Mouse (Mus musculus) heart, postnatal 0 days (tissue): ENCODE data around the gene Smco2. TPM values are rescaled to one million over a fixed set of nuclear protein-coding genes. Genes with fewer than 3 reads are reported as not detected.

Experiments
- ATAC-seq: fragments of 200-750 bp; cut with Nextera tagmentation; 2 replicates; pipeline ENCODE4 v1.8.0; 2017; ENCODE audit warnings: low read depth, moderate number of reproducible peaks, moderate library complexity; ENCODE audit not compliant: insufficient read depth
- DNase-seq: peaks from one replicate; pipeline ENCODE4 v3.0.0-alpha.2; 2016; ENCODE audit warnings: low spot score
- H3K27ac ChIP-seq: fragments of 300-500 bp; sonication (generic); 2 replicates; pipeline ENCODE4 v1.5.1; 2014; ENCODE audit warnings: low read depth, mild to moderate bottlenecking
- H3K27me3 ChIP-seq: fragments of 300-500 bp; sonication (generic); 2 replicates; pipeline ENCODE4 v1.6.1; 2014; ENCODE audit warnings: low read length, mixed read lengths; ENCODE audit not compliant: control insufficient read depth, insufficient read depth
- H3K36me3 ChIP-seq: fragments of 300-500 bp; sonication (generic); replicated peaks from 2 replicates; pipeline ENCODE4 v1.6.1; 2014; ENCODE audit warnings: low read length, mixed read lengths; ENCODE audit not compliant: control insufficient read depth, insufficient read depth
- H3K4me1 ChIP-seq: fragments of 300-500 bp; sonication (generic); 2 replicates; pipeline ENCODE4 v1.6.1; 2014; ENCODE audit warnings: antibody characterized with exemption; ENCODE audit not compliant: control insufficient read depth, insufficient read depth
- H3K4me2 ChIP-seq: fragments of 300-500 bp; sonication (generic); 2 replicates; pipeline ENCODE4 v1.6.1; 2014; ENCODE audit warnings: low read depth, mild to moderate bottlenecking, low read length, moderate library complexity
- H3K4me3 ChIP-seq: fragments of 300-500 bp; sonication (generic); 2 replicates; pipeline ENCODE4 v1.5.1; 2014; ENCODE audit warnings: low read depth, low read length
- H3K9ac ChIP-seq: fragments of 300-500 bp; sonication (generic); replicated peaks from 2 replicates; pipeline ENCODE4 v1.6.1; 2014; ENCODE audit warnings: low read depth, low read length, mixed read lengths
- H3K9me3 ChIP-seq: fragments of 300-500 bp; sonication (generic); replicated peaks from 2 replicates; pipeline ENCODE4 v1.6.1; 2016; ENCODE audit warnings: low read length; ENCODE audit not compliant: control insufficient read depth
- CTCF ChIP-seq: IDR thresholded peaks from 2 replicates; pipeline ENCODE4 v1.5.1; 2016; ENCODE audit warnings: antibody characterized with exemption, control low read depth, low read depth
- EP300 ChIP-seq: IDR thresholded peaks from 2 replicates; pipeline ENCODE4 v1.6.1; 2016; ENCODE audit warnings: antibody characterized with exemption, low read depth
- WGBS: fragments of 180-500 bp; shearing (Covaris S2); extraction: QIAGEN DNeasy Blood & Tissue Kit; methylation state at CpG from one replicate; pipeline ENCODE4 v1.1.7; 2014; 5-methylcytosine and 5-hydroxymethylcytosine counted together
- polyA plus RNA-seq: library from polyadenylated mRNA; unstranded; fragments of >200 nt; fragmentation: Nextera tagmentation; extraction: Ambion mirVana; gene quantifications from 2 replicates; pipeline ENCODE4 v1.2.1, GENCODE M21; 2015
- total RNA-seq: library from RNA; depleted of rRNA; stranded (reverse); fragments of >200 nt; gene quantifications from 2 replicates; pipeline ENCODE4 v1.2.3, GENCODE M21; 2014; ENCODE audit warnings: low replicate concordance

Gene Smco2
- total and polyA plus RNA-seq, 2 experiments from 2014 or later: 0.29 TPM; not detected in 1

- ATAC-seq: no peak
- peaks cover 13% of the 10 kb centered on the region for H3K4me1 ChIP-seq
- WGBS: 48% methylated on average over 13 of the region's 13 CpGs
These were observed 32.2 kb downstream of the Smco2 start for GRCm38 (mm10) chr6:146881896-146882770.

GRCm38 (mm10) chr6:146883426-146883825 lies 33.5 kb downstream of the Smco2 start:
- ATAC-seq: no peak
- H3K4me1 ChIP-seq: peaks cover 13% of the 10 kb centered on the region
- TF ChIP-seq CTCF (no peak), EP300 (no peak)

More at GRCm38 (mm10) chr6:146881896-146882770, 32.2 kb downstream of the Smco2 start:
- H3K9ac ChIP-seq: no peak overlapping the region
- no peak overlapping the region for H3K27ac ChIP-seq
- H3K4me3 ChIP-seq: no peak overlapping the region
- H3K9me3 ChIP-seq: 0 out of 2 replicates have a peak, but pooled peaks cover 3% of the 10 kb centered on the region
- TF ChIP-seq CTCF (no peak), EP300 (no peak)
- no peaks in the 10 kb centered on the region for H3K27me3 ChIP-seq
- no peaks in the 10 kb centered on the region for H3K36me3 ChIP-seq
- no peak overlapping the region for H3K4me2 ChIP-seq
- DNase-seq: no peak

GRCm38 (mm10) chr6:146884171-146884570 lies 34.3 kb downstream of the Smco2 start:
- H3K9me3 ChIP-seq: no peaks in the 10 kb centered on the region
- peaks cover 14% of the 10 kb centered on the region for H3K4me1 ChIP-seq
- no peak overlapping the region for H3K4me3 ChIP-seq
- H3K36me3 ChIP-seq: no peaks in the 10 kb centered on the region
- 47% methylated on average over 3 of the region's 3 CpGs for WGBS
- ATAC-seq (no peak), DNase-seq (no peak)
- TF ChIP-seq EP300 (no peak), CTCF (no peak)
- no peaks in the 10 kb centered on the region for H3K27me3 ChIP-seq
- no peak overlapping the region for H3K4me2 ChIP-seq
- H3K27ac ChIP-seq: no peak overlapping the region
- no peak overlapping the region for H3K9ac ChIP-seq

More at GRCm38 (mm10) chr6:146883426-146883825, 33.5 kb downstream of the Smco2 start:
- H3K4me2 ChIP-seq: no peak overlapping the region
- H3K9me3 ChIP-seq: no peaks in the 10 kb centered on the region
- no peaks in the 10 kb centered on the region for H3K27me3 ChIP-seq
- no peak overlapping the region for H3K4me3 ChIP-seq
- 85% methylated on average over 2 of the region's 2 CpGs for WGBS
- no peak overlapping the region for H3K9ac ChIP-seq
- no peaks in the 10 kb centered on the region for H3K36me3 ChIP-seq
- H3K27ac ChIP-seq: no peak overlapping the region
- no peak for DNase-seq

DNA sequence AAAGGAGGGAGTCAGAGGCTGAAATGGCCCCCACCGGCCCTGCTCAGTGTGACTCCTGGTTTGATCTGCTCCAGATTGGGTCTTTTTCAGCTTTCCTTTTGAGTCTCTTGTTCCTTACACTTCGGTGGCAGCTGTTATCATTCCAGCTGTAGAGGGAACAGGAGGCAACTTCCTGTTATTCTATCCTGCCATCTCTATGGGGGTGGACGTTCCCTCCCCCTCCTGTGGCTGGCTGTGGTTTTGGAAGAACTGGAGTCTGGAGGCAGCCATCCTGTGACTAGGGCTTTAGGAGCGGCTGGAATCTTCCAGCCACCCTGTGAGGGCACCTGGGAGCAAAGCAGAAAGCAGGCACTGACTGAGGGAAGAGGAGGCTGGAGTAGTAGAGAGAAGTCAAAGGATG lies 34.9 kb downstream of the Smco2 start:
- Histone ChIP-seq H3K27ac (no peak overlapping the region), H3K36me3 (no peaks in the 10 kb centered on the region), H3K4me1 (peaks cover 20% of the 10 kb centered on the region), H3K4me3 (no peak overlapping the region), H3K27me3 (no peaks in the 10 kb centered on the region), H3K9me3 (no peaks in the 10 kb centered on the region), H3K4me2 (no peak overlapping the region), H3K9ac (no peak overlapping the region)
- TF ChIP-seq CTCF (no peak), EP300 (no peak)
- no peak for ATAC-seq
- WGBS: 26% methylated on average over 4 of the region's 4 CpGs
- DNase-seq: no peak

GRCm38 (mm10) chr6:146887958-146888659 lies 38.2 kb downstream of the Smco2 start, which contains the start of gene Ppfibp1:
Gene Ppfibp1 (plus strand): TSS chr6:146888487.
- H3K4me1 ChIP-seq: peaks cover 40% of the 10 kb centered on the region
- under 1% methylated on average over 68 of the region's 80 CpGs for WGBS
- H3K27me3 ChIP-seq: no peaks in the 10 kb centered on the region
- peak within 1 kb of the TSS; percentile 87 for H3K4me3 ChIP-seq
- peak within 1 kb of the TSS; percentile 96 for H3K9ac ChIP-seq
- H3K36me3 ChIP-seq: peaks cover 3% of the 10 kb centered on the region
- DNase-seq (peak; percentile 94), ATAC-seq (peak; percentile 95)
- TF ChIP-seq CTCF: no peak
- peak; percentile 43; the same call in 1 of the 2 replicates for TF ChIP-seq EP300
- H3K4me2 ChIP-seq: peak within 1 kb of the TSS; percentile 81
- H3K9me3 ChIP-seq: no peaks in the 10 kb centered on the region
- peak within 1 kb of the TSS; percentile 92 for H3K27ac ChIP-seq
